Mouse (Mus musculus) embryonic fibroblast, embryonic 13.5 days (primary cell): Measurements from ENCODE around the gene Disc1.

Source experiments
- CTCF ChIP-seq: IDR thresholded peaks from 2 replicates; pipeline ENCODE4 v1.5.1; 2011; ENCODE audit warnings: mild to moderate bottlenecking, control low read depth, low read length, moderate library complexity, borderline replicate concordance; ENCODE audit not compliant: insufficient read depth
- POLR2A ChIP-seq: IDR thresholded peaks from 2 replicates; pipeline ENCODE4 v1.6.1; 2011; ENCODE audit warnings: low read depth, mild to moderate bottlenecking, control low read depth, low read length, moderate library complexity

GRCm38 (mm10) chr8:125166988-125167387 lies 113.0 kb downstream of the Disc1 start:
- TF ChIP-seq POLR2A (no peak), CTCF (no peak)
